Mouse (Mus musculus) spleen, adult 2 months (tissue): ENCODE measurements around the gene Gm27029.
"Not testable (repeated sequence)": the region's sequence is repeated elsewhere in the genome, so short reads cannot be mapped to it uniquely, and the experiment has no call there.

ENCODE experiments used
- CTCF ChIP-seq: fragments of 200-500 bp; IDR thresholded peaks from 2 replicates; pipeline ENCODE4 v1.5.1; 2011; ENCODE audit warnings: mild to moderate bottlenecking, inconsistent platforms; ENCODE audit not compliant: insufficient read depth, insufficient read length, insufficient replicate concordance; ENCODE audit errors: extremely low read depth
- POLR2A ChIP-seq: fragments of 200-500 bp; IDR thresholded peaks from 2 replicates; pipeline ENCODE4 v1.6.1; 2011; ENCODE audit warnings: low read depth, low read length, inconsistent platforms

DNA sequence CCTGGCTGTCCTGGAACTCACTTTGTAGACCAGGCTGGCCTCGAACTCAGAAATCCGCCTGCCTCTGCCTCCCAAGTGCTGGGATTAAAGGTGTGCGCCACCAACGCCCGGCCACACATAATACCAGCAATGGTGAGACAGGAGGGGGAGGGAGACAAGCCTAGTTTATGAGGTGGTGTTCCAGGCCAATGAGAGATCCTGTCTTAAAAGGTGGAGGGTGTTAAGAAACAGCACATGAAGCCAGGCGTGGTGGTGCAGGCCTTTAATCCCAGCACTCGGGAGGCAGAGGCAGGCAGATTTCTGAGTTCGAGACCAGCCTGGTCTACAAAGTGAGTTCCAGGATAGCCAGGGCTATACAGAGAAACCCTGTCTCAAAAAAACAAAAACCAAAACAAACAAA, 46.4 kb downstream of the Gm27029 start:
- TF ChIP-seq POLR2A, CTCF: not testable (repeated sequence)
